Mouse (Mus musculus): ENCODE measurements around the gene Myo1f. TPM values are rescaled to one million over a fixed set of nuclear protein-coding genes. Genes with fewer than 3 reads are reported as not detected.
A peak's percentile ranks its signal among the peaks of the same experiment; 100 is the strongest.
"Not testable (repeated sequence)": the region's sequence is repeated elsewhere in the genome, so short reads cannot be mapped to it uniquely, and the experiment has no call there.

The Myo1f gene
- total RNA-seq, 4 experiments from 2014 or later = 1.7 to 6.7 (median 3.8) TPM

- no peak for DNase-seq (ENCODE audit: low spot score in 2 of 2)
These were observed 28.6 kb downstream of the Myo1f start for GRCm38 (mm10) chr17:33584061-33584460.

GRCm38 (mm10) chr17:33586011-33586410, 30.5 kb downstream of the Myo1f start:
- DNase-seq (ENCODE audit: low spot score in 2 of 2) = no peak

- no peak for DNase-seq (ENCODE audit: low spot score in 2 of 2)
These were observed 41.8 kb downstream of the Myo1f start for GRCm38 (mm10) chr17:33597271-33597670.

- no peak for DNase-seq (ENCODE audit: low spot score in 2 of 2)
These were observed 43.0 kb downstream of the Myo1f start for GRCm38 (mm10) chr17:33598506-33598905.

- DNase-seq (ENCODE audit: low spot score in 2 of 2) = no peak
These were observed 44.4 kb downstream of the Myo1f start for GRCm38 (mm10) chr17:33599836-33600475.

- no peak for DNase-seq (ENCODE audit: low spot score in 2 of 2)
These were observed 45.3 kb downstream of the Myo1f start for GRCm38 (mm10) chr17:33600831-33601230.

GRCm38 (mm10) chr17:33601947-33602346, 46.4 kb downstream of the Myo1f start:
- DNase-seq (ENCODE audit: low spot score in 2 of 2) = no peak

GRCm38 (mm10) chr17:33607273-33607672, 51.8 kb downstream of the Myo1f start:
- no peak for DNase-seq (ENCODE audit: low spot score in 2 of 2)

GRCm38 (mm10) chr17:33610548-33610947, 55.0 kb downstream of the Myo1f start:
- DNase-seq (ENCODE audit: low spot score in 2 of 2) = no peak

- not testable (repeated sequence) for DNase-seq (ENCODE audit: low spot score in 2 of 2)
These were observed 58.2 kb downstream of the Myo1f start for GRCm38 (mm10) chr17:33613726-33614125.

GRCm38 (mm10) chr17:33627281-33627680, 71.8 kb downstream of the Myo1f start:
- DNase-seq (ENCODE audit: low spot score in 2 of 2) = no peak

GRCm38 (mm10) chr17:33628621-33629486, 73.3 kb downstream of the Myo1f start, which contains the start of gene Zfp414:
Gene Zfp414, plus strand, starts transcription at chr17:33629090.
- peak; percentile 81 to 83 for DNase-seq (ENCODE audit: low spot score in 2 of 2)

GRCm38 (mm10) chr17:33629487-33630125, 74.1 kb downstream of the Myo1f start:
- DNase-seq (ENCODE audit: low spot score in 2 of 2) = no peak

- DNase-seq (ENCODE audit: low spot score in 2 of 2) = no peak
These were observed 74.8 kb downstream of the Myo1f start for GRCm38 (mm10) chr17:33630171-33630895.

- no peak for DNase-seq (ENCODE audit: low spot score in 2 of 2)
These were observed 75.7 kb downstream of the Myo1f start for GRCm38 (mm10) chr17:33631236-33631635.

- no peak for DNase-seq (ENCODE audit: low spot score in 2 of 2)
These were observed 76.3 kb downstream of the Myo1f start for GRCm38 (mm10) chr17:33631796-33632195.

GRCm38 (mm10) chr17:33637038-33637437, 81.5 kb downstream of the Myo1f start:
- DNase-seq (ENCODE audit: low spot score in 2 of 2) = peak in 1 of 2 experiments; percentile 54

GRCm38 (mm10) chr17:33637516-33638276, 82.2 kb downstream of the Myo1f start, which contains the start of gene Pram1:
Gene Pram1, plus strand, starts transcription at chr17:33638056.
- no peak for DNase-seq (ENCODE audit: low spot score in 2 of 2)

- DNase-seq (ENCODE audit: low spot score in 2 of 2) = no peak
These were observed 84.2 kb downstream of the Myo1f start for GRCm38 (mm10) chr17:33639743-33640142.

GRCm38 (mm10) chr17:33644068-33644467, 88.6 kb downstream of the Myo1f start:
- no peak for DNase-seq (ENCODE audit: low spot score in 2 of 2)

- no peak for DNase-seq (ENCODE audit: low spot score in 2 of 2)
These were observed 89.6 kb downstream of the Myo1f start for GRCm38 (mm10) chr17:33645073-33645472.
